8 mouse cellular contexts compared by ENCODE assay signal in the genomic region with DNA sequence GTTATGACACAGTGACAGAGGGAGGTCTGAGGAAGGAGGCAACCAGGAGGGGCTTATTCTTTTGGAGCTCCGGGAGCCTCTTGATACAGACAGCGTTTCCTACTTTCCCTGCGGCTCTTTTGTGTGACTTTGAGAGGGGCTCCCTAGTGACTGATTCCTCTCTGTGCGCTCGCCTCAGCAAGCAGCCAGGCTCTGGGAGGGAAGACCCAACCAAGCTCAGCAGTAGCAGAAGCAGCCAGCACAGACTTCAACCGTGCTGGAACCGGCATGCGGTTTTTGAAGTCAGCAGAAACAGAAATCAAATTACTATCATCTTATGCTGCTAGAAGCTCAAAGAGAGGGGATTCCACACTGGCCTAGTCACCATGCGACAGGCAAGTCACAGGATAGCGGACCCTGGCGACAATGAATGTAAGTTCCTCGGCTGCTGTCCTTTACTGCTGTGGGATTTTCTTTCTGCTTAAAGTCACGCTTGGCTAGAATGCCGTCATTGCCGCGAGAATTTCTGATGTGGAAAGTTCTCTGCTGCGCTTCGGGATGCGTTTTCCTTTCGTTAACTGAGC. TPM values are rescaled to one million over a fixed set of nuclear protein-coding genes. Genes with fewer than 3 reads are reported as not detected.
DNase-seq lines count a peak whose midpoint lies in the region; ATAC-seq and TF ChIP-seq lines count a peak whose summit lies in the region.

Htr2a (plus strand) TSS at position 22 of the 563 bp plus-strand sequence.

- H3K9ac ChIP-seq in forebrain, embryonic 11.5 days (ENCODE audit: low read length): peak within 1 kb of the TSS; percentile 54
- H3K9ac ChIP-seq in intestine, postnatal 0 days (ENCODE audit: low read depth, low read length): peak within 1 kb of the TSS; percentile 11; the same call in 1 of the 2 replicates

- peak in 1 of 2 experiments; percentile 33 for DNase-seq in layer of hippocampus, adult 18-20 months (ENCODE audit: low spot score in 2 of 2)
- no peak for DNase-seq in layer of hippocampus, adult 8-10 months (ENCODE audit: low spot score in 2 of 2)
- peak; percentile 8 for DNase-seq in R1 (ENCODE audit: low read depth, low spot score)
- DNase-seq in forebrain, embryonic 11.5 days (ENCODE audit: low spot score): peak; percentile 63
- no peak for DNase-seq in urinary bladder, postnatal 4 days (ENCODE audit: low spot score in 2 of 2)
- no peak for DNase-seq in urinary bladder, adult 18-20 months (ENCODE audit: low spot score in 2 of 2)

- H3K27ac ChIP-seq in forebrain, embryonic 11.5 days (ENCODE audit: low read depth, low read length): no peak within 1 kb of the TSS
- no peak within 1 kb of the TSS for H3K27ac ChIP-seq in intestine, postnatal 0 days (ENCODE audit: low read depth, low read length)

- H3K4me3 ChIP-seq in forebrain, embryonic 11.5 days (ENCODE audit: low read depth, low read length): peak within 1 kb of the TSS; percentile 37
- peak within 1 kb of the TSS; percentile 36 for H3K4me3 ChIP-seq in intestine, postnatal 0 days (ENCODE audit: low read depth, low read length)

- peak within 1 kb of the TSS; percentile 79 for H3K4me2 ChIP-seq in forebrain, embryonic 11.5 days (ENCODE audit: low read depth, low read length, severe bottlenecking)
- peak within 1 kb of the TSS; percentile 63 for H3K4me2 ChIP-seq in intestine, postnatal 0 days (replicated peaks; ENCODE audit: low read depth)

- H3K9me3 ChIP-seq in forebrain, embryonic 11.5 days (ENCODE audit: control insufficient read depth, low read length): no peaks in the 10 kb centered on the region
- H3K9me3 ChIP-seq in intestine, postnatal 0 days (ENCODE audit: control insufficient read depth): no peaks in the 10 kb centered on the region

- H3K27me3 ChIP-seq in forebrain, embryonic 11.5 days (ENCODE audit: control insufficient read depth, insufficient read depth, low read length): peaks cover 7% of the 10 kb centered on the region; the same call in 1 of the 2 replicates
- peaks cover 2% of the 10 kb centered on the region; the same call in 1 of the 2 replicates for H3K27me3 ChIP-seq in intestine, postnatal 0 days (replicated peaks; ENCODE audit: control insufficient read depth, insufficient read depth, low read length)

- WGBS in forebrain, embryonic 11.5 days: under 1% methylated on average over 20 of the region's 20 CpGs
- 3% methylated on average over 20 of the region's 20 CpGs for WGBS in intestine, postnatal 0 days

- peak; percentile 62; the same call in 1 of the 2 replicates for ATAC-seq in forebrain, embryonic 11.5 days (replicated peaks; ENCODE audit: low FRiP score)
- ATAC-seq in intestine, postnatal 0 days: no peak
- ATAC-seq in megakaryocyte-erythroid progenitor cell, adult 5-6 weeks (replicated peaks; ENCODE audit: low FRiP score, low TSS enrichment, poor library complexity, severe bottlenecking): peak; percentile 45

- peak; percentile 26; the same call in 1 of the 2 replicates for TF ChIP-seq CTCF in intestine, postnatal 0 days (IDR thresholded peaks at IDR 0.05; ENCODE audit: low read depth)

- peaks cover 9% of the 10 kb centered on the region for H3K4me1 ChIP-seq in forebrain, embryonic 11.5 days (replicated peaks; ENCODE audit: control insufficient read depth, insufficient read depth, low read length)
- H3K4me1 ChIP-seq in intestine, postnatal 0 days (replicated peaks; ENCODE audit: control insufficient read depth, insufficient read depth, low read length): no peaks in the 10 kb centered on the region

- no peaks in the 10 kb centered on the region for H3K36me3 ChIP-seq in forebrain, embryonic 11.5 days (ENCODE audit: control insufficient read depth, insufficient read depth, low read length)
- no peaks in the 10 kb centered on the region for H3K36me3 ChIP-seq in intestine, postnatal 0 days (ENCODE audit: control insufficient read depth, insufficient read depth)

RNA-seq across cellular contexts. Expression of gene Htr2a, which starts in this region (rescaled TPM):
- total RNA-seq in layer of hippocampus, adult 18-20 months (2021): 10 to 100 TPM; 10.8 to 10.9 TPM
- total RNA-seq in layer of hippocampus, adult 8-10 months (2022): 10 to 100 TPM in 2 of 4 experiments, 1 to 10 TPM in 2; 7.6 to 11.5 (median 9.6) TPM
- polyA plus RNA-seq in forebrain, embryonic 11.5 days (2014; fragmentation: Nextera tagmentation; extraction: Ambion mirVana): 0.39 and 0.47 TPM in 2 replicates
- polyA plus RNA-seq in intestine, postnatal 0 days (2015; fragmentation: Nextera tagmentation; extraction: Ambion mirVana): 0.14 and 0.17 TPM in 2 replicates
- 5.1 and 7.5 TPM in 2 replicates for total RNA-seq in megakaryocyte-erythroid progenitor cell, adult 5-6 weeks (2014; fragmentation: Nextera tagmentation)
- 2.0 and 3.5 TPM in 2 replicates for total RNA-seq in megakaryocyte-erythroid progenitor cell, adult 5-6 weeks (2017)

Comparison
In these comparisons a context has a peak if more than half of its experiments do, and no peak if none do; other contexts are left out.
1. Peak in DNase-seq, ATAC-seq, H3K4me3 ChIP-seq, H3K9ac ChIP-seq and H3K4me2 ChIP-seq in forebrain, embryonic 11.5 days; RNA of the gene not detected or under 1 TPM.